Mouse (Mus musculus): Measurements from ENCODE around the gene Itgb7. TPM values are rescaled to one million over a fixed set of nuclear protein-coding genes. Genes with fewer than 3 reads are reported as not detected.
"Not testable (repeated sequence)": the region's sequence is repeated elsewhere in the genome, so short reads cannot be mapped to it uniquely, and the experiment has no call there.

Gene Itgb7
- total RNA-seq, 1 experiment from 2014 or later: 1.5 TPM

- not testable (repeated sequence) for DNase-seq
Observed at GRCm38 (mm10) chr15:102225619-102226018, 6.1 kb downstream of the Itgb7 start.

GRCm38 (mm10) chr15:102224992-102225617 is 6.6 kb downstream of the Itgb7 start:
- DNase-seq: no peak

GRCm38 (mm10) chr15:102224186-102224991 is 7.4 kb downstream of the Itgb7 start:
- DNase-seq: peak; percentile 85

- DNase-seq: no peak
Observed at GRCm38 (mm10) chr15:102222386-102222785, 9.4 kb downstream of the Itgb7 start.

GRCm38 (mm10) chr15:102217325-102217724 is 14.4 kb downstream of the Itgb7 start:
- no peak for DNase-seq

- DNase-seq: no peak
Observed at GRCm38 (mm10) chr15:102216459-102217228, 15.1 kb downstream of the Itgb7 start.

GRCm38 (mm10) chr15:102215624-102216023 is 16.1 kb downstream of the Itgb7 start:
- DNase-seq: no peak

GRCm38 (mm10) chr15:102214132-102214531 is 17.6 kb downstream of the Itgb7 start:
- DNase-seq: no peak

GRCm38 (mm10) chr15:102211895-102212294 is 19.8 kb downstream of the Itgb7 start:
- no peak for DNase-seq

GRCm38 (mm10) chr15:102210816-102211215 is 20.9 kb downstream of the Itgb7 start:
- DNase-seq: no peak

- DNase-seq: no peak
Observed at GRCm38 (mm10) chr15:102209114-102209513, 22.6 kb downstream of the Itgb7 start.

GRCm38 (mm10) chr15:102208092-102208561 is 23.6 kb downstream of the Itgb7 start:
- DNase-seq: no peak

- no peak for DNase-seq
Observed at GRCm38 (mm10) chr15:102207351-102207750, 24.4 kb downstream of the Itgb7 start.

GRCm38 (mm10) chr15:102205779-102206178 is 26.0 kb downstream of the Itgb7 start:
- no peak for DNase-seq

- DNase-seq: no peak
Observed at GRCm38 (mm10) chr15:102204674-102205505, 26.9 kb downstream of the Itgb7 start, which contains the start of gene Csad. Gene Csad, minus strand, starts transcription at chr15:102204724.

GRCm38 (mm10) chr15:102203835-102204381 is 27.8 kb downstream of the Itgb7 start:
- DNase-seq: peak; percentile 77

- peak; percentile 97 for DNase-seq
Observed at GRCm38 (mm10) chr15:102202971-102203834, 28.5 kb downstream of the Itgb7 start, which contains the start of gene Zfp740. Gene Zfp740, plus strand, starts transcription at chr15:102203249.

- no peak for DNase-seq
Observed at GRCm38 (mm10) chr15:102198841-102199240, 32.9 kb downstream of the Itgb7 start.

- no peak for DNase-seq
Observed at GRCm38 (mm10) chr15:102195373-102195772, 36.4 kb downstream of the Itgb7 start.

GRCm38 (mm10) chr15:102194439-102194838 is 37.3 kb downstream of the Itgb7 start:
- no peak for DNase-seq

Data from adrenal gland, postnatal 25 days (tissue).